ENCODE assay signal across 13 mouse cellular contexts in genomic region chr7:110525090-110525775, GRCm38 (mm10).
"Had no signal": no experiment of that assay in that cellular context is flagged by ENCODE, and none has a peak within 500 bp of the region (broad histone marks: within the 10 kb centered on the region; RNA-seq: fewer than 3 reads in every experiment).

No protein-coding gene starts in this region.

- H3K4me2 ChIP-seq: limb, embryonic 15.5 days; liver, embryonic 12.5 days; lung, embryonic 14.5 days; midbrain, embryonic 15.5 days; neural tube, embryonic 12.5 days had no signal

- DNase-seq: kidney, adult 11 months; kidney, postnatal 10 days; lung, embryonic 14.5 days; lung, postnatal 14 days; retina, postnatal 1 day; right cerebral cortex, postnatal 4 days; spleen, adult 18-20 months; thymus, adult 18-20 months; thymus, postnatal 14 days had no signal

- H3K9me3 ChIP-seq: limb, embryonic 15.5 days; liver, embryonic 12.5 days; midbrain, embryonic 15.5 days; neural tube, embryonic 12.5 days had no signal

- H3K4me3 ChIP-seq: limb, embryonic 15.5 days; liver, embryonic 12.5 days; midbrain, embryonic 15.5 days; neural tube, embryonic 12.5 days had no signal

- H3K36me3 ChIP-seq: limb, embryonic 15.5 days; liver, embryonic 12.5 days; midbrain, embryonic 15.5 days; neural tube, embryonic 12.5 days had no signal

- H3K27me3 ChIP-seq: limb, embryonic 15.5 days; liver, embryonic 12.5 days; midbrain, embryonic 15.5 days; neural tube, embryonic 12.5 days had no signal

- H3K4me1 ChIP-seq: liver, embryonic 12.5 days; midbrain, embryonic 15.5 days had no signal

- H3K27ac ChIP-seq: limb, embryonic 15.5 days; liver, embryonic 12.5 days; midbrain, embryonic 15.5 days; neural tube, embryonic 12.5 days had no signal

- H3K9ac ChIP-seq: limb, embryonic 15.5 days; liver, embryonic 12.5 days; lung, embryonic 14.5 days; midbrain, embryonic 15.5 days; neural tube, embryonic 12.5 days had no signal

- ATAC-seq: liver, embryonic 12.5 days; midbrain, embryonic 15.5 days had no signal
